Mouse (Mus musculus) CH12.LX (cell line): ENCODE data around the gene Kif22. TPM values are rescaled to one million over a fixed set of nuclear protein-coding genes. Genes with fewer than 3 reads are reported as not detected.

Source experiments
- DNase-seq: peaks from one replicate; pipeline ENCODE4 v3.0.0-alpha.2; 2013; ENCODE audit errors: extremely low read depth
- H3K27ac ChIP-seq: 2 replicates; pipeline ENCODE4 v1.5.1; 2012; ENCODE audit warnings: low read depth, mild to moderate bottlenecking, control low read depth, moderate library complexity; ENCODE audit not compliant: insufficient read depth
- H3K27me3 ChIP-seq: replicated peaks from 2 replicates; pipeline ENCODE3; 2012; ENCODE audit warnings: inconsistent platforms
- H3K36me3 ChIP-seq, 2 experiments: replicated peaks in 1 of 2; 2 replicates each; pipeline versions ENCODE3 to v1.6.1; 2012; ENCODE audit warnings: inconsistent platforms in 1 of 2, low read length in 1 of 2, mild to moderate bottlenecking in 1 of 2, mixed read lengths in 1 of 2, moderate library complexity in 1 of 2; ENCODE audit not compliant: control insufficient read depth in 1 of 2, insufficient read depth in 1 of 2
- H3K4me1 ChIP-seq, 2 experiments: 2 replicates each; pipeline ENCODE4 v1.6.1; 2012; ENCODE audit warnings: inconsistent platforms in 1 of 2, moderate library complexity in 1 of 2; ENCODE audit not compliant: insufficient read depth in 2 of 2, control insufficient read depth in 1 of 2
- H3K4me2 ChIP-seq: 2 replicates; pipeline ENCODE4 v1.6.1; 2012; ENCODE audit warnings: low read depth, mild to moderate bottlenecking, control low read depth; ENCODE audit not compliant: poor library complexity, insufficient read depth, severe bottlenecking
- H3K4me3 ChIP-seq, 3 experiments: fragments of 150-350 bp in 1 of 3; sonication (generic) in 1 of 3; replicated peaks in 1 of 3; 2 replicates each; pipeline versions ENCODE3 to v1.5.1; 2011 to 2012; ENCODE audit warnings: low read depth in 2 of 3, low read length in 2 of 3, mild to moderate bottlenecking in 2 of 3, moderate library complexity in 2 of 3, control low read depth in 1 of 3, improper control_type of control experiment in 1 of 3, inconsistent platforms in 1 of 3, mixed read lengths in 1 of 3; ENCODE audit not compliant: poor library complexity in 1 of 3
- H3K79me2 ChIP-seq: replicated peaks from 2 replicates; pipeline ENCODE4 v1.6.1; 2012; ENCODE audit warnings: mild to moderate bottlenecking, moderate library complexity; ENCODE audit not compliant: control insufficient read depth, poor library complexity, insufficient read depth, severe bottlenecking; ENCODE audit errors: extremely low read depth
- H3K9ac ChIP-seq: 2 replicates; pipeline ENCODE4 v1.6.1; 2012; ENCODE audit warnings: low read depth, mild to moderate bottlenecking, control low read depth, moderate library complexity; ENCODE audit not compliant: insufficient read depth
- H3K9me3 ChIP-seq: replicated peaks from 2 replicates; pipeline ENCODE3; 2012; ENCODE audit warnings: low read length, inconsistent platforms, mixed read lengths
- BHLHE40 ChIP-seq: IDR thresholded peaks from 2 replicates; pipeline ENCODE4 v1.6.1; 2011; ENCODE audit warnings: mild to moderate bottlenecking, low read depth, low read length, improper control_type of control experiment
- CTCF ChIP-seq, 2 experiments: IDR thresholded peaks in 1 of 2; conservative IDR thresholded peaks in 1 of 2; 2 replicates each; pipeline ENCODE4 v1.5.1; 2011 to 2012; ENCODE audit warnings: low read depth in 2 of 2, low read length in 2 of 2, improper control_type of control experiment in 1 of 2, inconsistent platforms in 1 of 2, mild to moderate bottlenecking in 1 of 2, moderate library complexity in 1 of 2
- E2F4 ChIP-seq: IDR thresholded peaks from 2 replicates; pipeline ENCODE4 v1.6.1; 2011; ENCODE audit warnings: low read depth, low read length, improper control_type of control experiment; ENCODE audit not compliant: insufficient replicate concordance
- ETS1 ChIP-seq: conservative IDR thresholded peaks from 2 replicates; pipeline ENCODE4 v1.6.1; 2012; ENCODE audit warnings: low read depth, mild to moderate bottlenecking, inconsistent platforms, low read length, improper control_type of control experiment, moderate library complexity
- HCFC1 ChIP-seq: IDR thresholded peaks from 2 replicates; pipeline ENCODE4 v1.6.1; 2012; ENCODE audit warnings: low read depth, mild to moderate bottlenecking, inconsistent platforms, low read length, improper control_type of control experiment
- IRF4 ChIP-seq: IDR thresholded peaks from 2 replicates; pipeline ENCODE4 v1.6.1; 2014; ENCODE audit warnings: low read depth, mild to moderate bottlenecking, inconsistent platforms, low read length, improper control_type of control experiment
- MAZ ChIP-seq: IDR thresholded peaks from 2 replicates; pipeline ENCODE4 v1.6.1; 2012; ENCODE audit warnings: low read depth, mild to moderate bottlenecking, inconsistent platforms, low read length, improper control_type of control experiment, moderate library complexity
- MEF2A ChIP-seq: IDR thresholded peaks from 2 replicates; pipeline ENCODE4 v1.6.1; 2014; ENCODE audit warnings: low read depth, mild to moderate bottlenecking, inconsistent platforms, low read length, improper control_type of control experiment, borderline replicate concordance
- MYC ChIP-seq: IDR thresholded peaks from 2 replicates; pipeline ENCODE4 v1.6.1; 2011; ENCODE audit warnings: low read depth, mild to moderate bottlenecking, improper control_type of control experiment, low read length
- NELFE ChIP-seq: IDR thresholded peaks from 2 replicates; pipeline ENCODE4 v1.6.1; 2011; ENCODE audit warnings: low read depth, low read length, improper control_type of control experiment
- PAX5 ChIP-seq: IDR thresholded peaks from 2 replicates; pipeline ENCODE4 v1.6.1; 2012; ENCODE audit warnings: low read length, inconsistent platforms, mixed read lengths
- SMC3 ChIP-seq: IDR thresholded peaks from 2 replicates; pipeline ENCODE4 v1.6.1; 2011; ENCODE audit warnings: low read depth, low read length, improper control_type of control experiment
- TBP ChIP-seq: conservative IDR thresholded peaks from 2 replicates; pipeline ENCODE4 v1.6.1; 2011; ENCODE audit warnings: low read depth, low read length, improper control_type of control experiment
- ZKSCAN1 ChIP-seq: IDR thresholded peaks from 2 replicates; pipeline ENCODE4 v1.6.1; 2012; ENCODE audit warnings: low read depth, inconsistent platforms, low read length, improper control_type of control experiment, borderline replicate concordance
- ZMIZ1 ChIP-seq: IDR thresholded peaks from 2 replicates; pipeline ENCODE4 v1.6.1; 2012; ENCODE audit warnings: low read depth, mild to moderate bottlenecking, inconsistent platforms, low read length, improper control_type of control experiment
- dilution Hi-C: fragments of 300-500 bp; cut with MboI; formaldehyde crosslinking; loops from 2 replicates; pipeline ENCODE4 v1.14.3; 2020; ENCODE audit warnings: low sequenced_read_pairs; ENCODE audit not compliant: extremely low pct_unique_long_range_greater_than_20kb, extremely low pct_ligation_motif_present
- in situ Hi-C: fragments of 300-500 bp; cut with MboI; formaldehyde crosslinking; loops from 3 replicates; pipeline ENCODE4 v1.14.3; 2019; ENCODE audit warnings: low sequenced_read_pairs, low pct_ligation_motif_present, low pct_unique_long_range_greater_than_20kb, mixed read lengths
- polyA plus RNA-seq: library from polyadenylated mRNA; unstranded; fragments of >175 nt; gene quantifications from 2 replicates; pipeline ENCODE4 v1.2.1, GENCODE M21; 2012; ENCODE audit warnings: low read depth; ENCODE audit not compliant: insufficient read length
- total RNA-seq, 2 experiments: library from RNA; depleted of rRNA; stranded (reverse); fragments of 300-350 nt in 1 of 2; fragments of >200 nt in 1 of 2; gene quantifications; 2 replicates each; pipeline ENCODE4 v1.2.3; 2012 to 2014

Gene Kif22
- total and polyA plus RNA-seq, 3 experiments: 54.2 to 86.2 (median 58.1) TPM

DNA sequence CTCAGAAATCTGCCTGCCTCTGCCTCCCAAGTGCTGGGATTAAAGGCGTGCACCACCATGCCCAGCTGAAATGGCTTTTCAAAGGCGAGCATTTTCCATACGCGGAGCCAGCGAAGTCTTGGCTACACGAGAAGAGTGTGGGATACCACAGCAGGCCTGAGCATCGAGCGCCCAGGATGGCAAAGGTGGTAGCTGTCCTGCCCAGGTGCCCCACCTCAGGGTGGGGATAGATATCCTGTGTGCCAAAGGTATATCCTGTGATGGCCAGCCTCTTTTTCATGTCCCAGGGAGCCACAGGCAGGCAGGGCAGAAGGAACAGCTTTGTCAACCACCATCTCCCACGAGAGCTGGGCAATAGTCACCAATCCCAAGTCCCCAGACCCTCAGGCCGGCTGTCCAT is 29.4 kb downstream of the Kif22 start:
- TF ChIP-seq ZKSCAN1: no peak
- H3K27me3 ChIP-seq: no peaks in the 10 kb centered on the region
- in situ Hi-C loops: loop anchor here (10.0 kb wide), 1 partner anchor 308 kb away; the partner anchor contains the start of gene Coro1a
- H3K27ac ChIP-seq: no peak overlapping the region
- no peak for DNase-seq
- H3K9me3 ChIP-seq: no peaks in the 10 kb centered on the region
- H3K9ac ChIP-seq: no peak overlapping the region
- H3K4me2 ChIP-seq: 0 out of 2 replicates have a peak overlapping the region, but pooled peaks have one; percentile 60
- dilution Hi-C loops: no loop called here
- peaks cover 31 to 72% of the 10 kb centered on the region in 2 experiments for H3K4me1 ChIP-seq
- peaks cover 14% of the 10 kb centered on the region for H3K79me2 ChIP-seq
- H3K4me3 ChIP-seq: no peak overlapping the region
- peaks cover 6 to 36% of the 10 kb centered on the region in 2 experiments for H3K36me3 ChIP-seq

DNA sequence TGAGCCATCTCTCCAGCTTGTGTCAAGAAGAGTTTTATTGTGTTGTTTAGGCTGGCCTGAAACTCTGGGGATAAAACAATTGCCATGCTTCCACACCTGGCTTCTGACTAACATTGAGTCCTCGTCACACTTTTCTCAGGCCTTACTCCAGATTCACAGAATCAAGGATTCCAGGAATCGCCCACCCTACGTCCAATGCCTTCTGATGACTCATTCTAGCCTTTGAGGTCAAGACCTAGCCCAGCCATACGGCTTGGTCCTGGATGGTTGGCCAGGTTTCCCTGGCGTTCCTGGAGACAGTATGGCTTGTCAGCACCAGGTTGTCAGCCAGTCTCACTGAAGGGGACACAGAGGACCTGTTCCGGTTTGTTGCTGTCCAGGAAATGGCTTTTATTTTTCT is 29.9 kb downstream of the Kif22 start:
- H3K4me3 ChIP-seq: no peak overlapping the region

DNA sequence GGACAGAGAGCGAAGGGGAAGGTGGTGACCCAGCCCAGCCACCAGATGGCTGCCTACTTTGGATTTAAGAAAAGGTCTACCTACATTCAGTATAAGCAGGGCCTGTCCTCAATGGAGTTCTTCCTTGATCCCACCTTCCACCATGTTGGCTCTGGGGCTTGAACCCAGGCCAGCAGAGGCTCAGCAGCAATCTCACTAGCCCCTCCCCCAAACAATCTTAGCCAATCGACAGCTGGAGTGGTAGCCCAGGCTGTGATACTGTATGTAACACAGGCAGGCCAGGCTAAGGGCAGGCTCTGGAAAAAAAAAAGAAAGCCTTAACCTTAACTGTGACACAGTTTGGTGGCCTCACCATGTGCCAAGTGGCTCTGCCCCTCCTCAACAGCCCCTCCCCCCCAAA is 30.6 kb downstream of the Kif22 start:
- no peak overlapping the region for H3K4me2 ChIP-seq
- H3K9ac ChIP-seq: no peak overlapping the region
- dilution Hi-C loops: no loop called here
- H3K27me3 ChIP-seq: no peaks in the 10 kb centered on the region
- peaks cover 14% of the 10 kb centered on the region for H3K79me2 ChIP-seq
- no peak for TF ChIP-seq MYC
- TF ChIP-seq E2F4: no peak
- no peak for TF ChIP-seq TBP
- no peak for TF ChIP-seq HCFC1
- TF ChIP-seq CTCF (conservative IDR thresholded peaks at IDR 0.05 in 1 of 2, IDR thresholded peaks at IDR 0.05 in 1 of 2; ENCODE audit: low read depth in 2 of 2, low read length in 2 of 2): no peak
- no peak for TF ChIP-seq MEF2A
- TF ChIP-seq NELFE: no peak
- no peak for TF ChIP-seq IRF4
- TF ChIP-seq ZMIZ1: no peak
- no peak for TF ChIP-seq PAX5
- H3K9me3 ChIP-seq: no peaks in the 10 kb centered on the region
- H3K27ac ChIP-seq: no peak overlapping the region
- H3K36me3 ChIP-seq: peaks cover 6 to 36% of the 10 kb centered on the region in 2 experiments
- H3K4me1 ChIP-seq: peaks cover 40 to 79% of the 10 kb centered on the region in 2 experiments
- no peak overlapping the region for H3K4me3 ChIP-seq
- in situ Hi-C loops: loop anchor here (10.0 kb wide), 1 partner anchor 307 kb away; the partner anchor contains the start of gene Coro1a
- DNase-seq: no peak

More for the DNA sequence above, 29.9 kb downstream of the Kif22 start:
- Histone ChIP-seq H3K36me3 (peaks cover 6 to 36% of the 10 kb centered on the region in 2 experiments), H3K27me3 (no peaks in the 10 kb centered on the region), H3K79me2 (peaks cover 14% of the 10 kb centered on the region), H3K27ac (no peak overlapping the region), H3K9me3 (no peaks in the 10 kb centered on the region), H3K4me2 (no peak overlapping the region), H3K9ac (no peak overlapping the region), H3K4me1 (peaks cover 35 to 72% of the 10 kb centered on the region in 2 experiments)
- no peak for TF ChIP-seq ETS1
- TF ChIP-seq TBP: no peak
- no peak for TF ChIP-seq SMC3
- TF ChIP-seq E2F4: no peak
- TF ChIP-seq CTCF (conservative IDR thresholded peaks at IDR 0.05 in 1 of 2, IDR thresholded peaks at IDR 0.05 in 1 of 2; ENCODE audit: low read depth in 2 of 2, low read length in 2 of 2): no peak
- TF ChIP-seq BHLHE40: no peak
- TF ChIP-seq MAZ: no peak
- in situ Hi-C loops: loop anchor here (10.0 kb wide), 1 partner anchor 308 kb away; the partner anchor contains the start of gene Coro1a
- DNase-seq: no peak
- dilution Hi-C loops: no loop called here
